Mouse (Mus musculus) limb, embryonic 11.5 days (tissue): ENCODE measurements around the gene Ces1a. TPM values are rescaled to one million over a fixed set of nuclear protein-coding genes. Genes with fewer than 3 reads are reported as not detected.
A peak's percentile ranks its signal among the peaks of the same experiment; 100 is the strongest.

Source experiments
- ATAC-seq: fragments of 200-750 bp; cut with Nextera tagmentation; 2 replicates; pipeline ENCODE4 v1.8.0; 2017; ENCODE audit warnings: low read depth; ENCODE audit not compliant: insufficient number of reproducible peaks, low FRiP score, low TSS enrichment
- DNase-seq: peaks from one replicate; pipeline ENCODE4 v3.0.0-alpha.2; 2015; ENCODE audit warnings: low spot score
- H3K27ac ChIP-seq: fragments of 300-500 bp; sonication (generic); replicated peaks from 2 replicates; pipeline ENCODE4 v1.5.1; 2014; ENCODE audit warnings: low read depth, mild to moderate bottlenecking, low read length
- H3K27me3 ChIP-seq: fragments of 300-500 bp; sonication (generic); 2 replicates; pipeline ENCODE4 v1.6.1; 2014; ENCODE audit warnings: mild to moderate bottlenecking, low read length, mixed read lengths; ENCODE audit not compliant: control insufficient read depth, insufficient read depth
- H3K36me3 ChIP-seq: fragments of 300-500 bp; sonication (generic); 2 replicates; pipeline ENCODE4 v1.6.1; 2014; ENCODE audit warnings: mild to moderate bottlenecking, low read length, moderate library complexity, mixed read lengths; ENCODE audit not compliant: control insufficient read depth, insufficient read depth
- H3K4me1 ChIP-seq: fragments of 300-500 bp; sonication (generic); 2 replicates; pipeline ENCODE4 v1.6.1; 2014; ENCODE audit warnings: low read length, mixed read lengths; ENCODE audit not compliant: control insufficient read depth, insufficient read depth
- H3K4me2 ChIP-seq: fragments of 300-500 bp; sonication (generic); 2 replicates; pipeline ENCODE4 v1.6.1; 2014; ENCODE audit warnings: low read depth, mild to moderate bottlenecking, moderate library complexity; ENCODE audit not compliant: severe bottlenecking
- H3K4me3 ChIP-seq: fragments of 300-500 bp; sonication (generic); 2 replicates; pipeline ENCODE4 v1.5.1; 2014; ENCODE audit warnings: low read depth, low read length
- H3K9ac ChIP-seq: fragments of 300-500 bp; sonication (generic); 2 replicates; pipeline ENCODE4 v1.6.1; 2014; ENCODE audit warnings: mild to moderate bottlenecking, low read length
- H3K9me3 ChIP-seq: fragments of 300-500 bp; sonication (generic); 2 replicates; pipeline ENCODE4 v1.6.1; 2016; ENCODE audit warnings: low read length; ENCODE audit not compliant: control insufficient read depth
- WGBS: fragments of 180-500 bp; shearing (Covaris S2); extraction: QIAGEN DNeasy Blood & Tissue Kit; methylation state at CpG from one replicate; pipeline ENCODE4 v1.1.7; 2014; 5-methylcytosine and 5-hydroxymethylcytosine counted together
- polyA plus RNA-seq: library from polyadenylated mRNA; unstranded; fragments of >200 nt; fragmentation: Nextera tagmentation; extraction: Ambion mirVana; gene quantifications from 2 replicates; pipeline ENCODE4 v1.2.1, GENCODE M21; 2014

The Ces1a gene
- not detected in 2 replicates for polyA plus RNA-seq

GRCm38 (mm10) chr8:93048092-93048491 is at the start of gene Ces1a:
Ces1a (minus strand) TSS chr8:93048192.
- no peak within 1 kb of the TSS for H3K4me3 ChIP-seq
- DNase-seq (no peak), ATAC-seq (no peak)
- WGBS: 72% methylated on average over 3 of the region's 3 CpGs
- H3K9ac ChIP-seq: no peak within 1 kb of the TSS
- H3K4me2 ChIP-seq: no peak within 1 kb of the TSS
- no peaks in the 10 kb centered on the region; the same call in 1 of the 2 replicates for H3K4me1 ChIP-seq
- no peaks in the 10 kb centered on the region for H3K27me3 ChIP-seq
- H3K9me3 ChIP-seq: no peaks in the 10 kb centered on the region
- no peak within 1 kb of the TSS for H3K27ac ChIP-seq
- no peaks in the 10 kb centered on the region for H3K36me3 ChIP-seq

GRCm38 (mm10) chr8:93095376-93095775 is 47.4 kb upstream of the Ces1a start:
- peak; percentile 72 for DNase-seq
- Histone ChIP-seq H3K27ac (no peak overlapping the region), H3K27me3 (no peaks in the 10 kb centered on the region), H3K4me3 (no peak overlapping the region), H3K4me1 (no peaks in the 10 kb centered on the region), H3K36me3 (no peaks in the 10 kb centered on the region), H3K9me3 (no peaks in the 10 kb centered on the region), H3K4me2 (no peak overlapping the region), H3K9ac (no peak overlapping the region)
- ATAC-seq: no peak

DNA sequence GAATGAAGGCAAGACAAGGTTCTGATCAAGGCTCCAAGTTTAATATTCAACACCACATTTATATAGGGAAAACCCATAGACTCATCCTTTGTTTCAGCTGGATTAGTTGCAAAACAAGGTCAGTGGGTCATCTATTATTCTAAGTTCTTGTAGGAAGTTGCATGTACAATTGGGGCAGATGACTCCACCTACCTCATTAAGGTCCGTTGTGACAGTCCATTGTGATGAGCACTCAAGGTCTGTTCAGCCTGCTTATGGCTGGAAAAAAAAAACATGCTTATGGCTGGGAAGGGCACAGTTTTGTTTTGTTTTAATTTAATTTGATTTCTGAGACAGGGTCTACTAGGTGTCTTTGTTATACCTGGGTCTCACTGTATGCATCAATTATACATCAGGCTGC is 43.3 kb upstream of the Ces1a start:
- DNase-seq (no peak), ATAC-seq (no peak)
- Histone ChIP-seq H3K36me3 (no peaks in the 10 kb centered on the region), H3K4me2 (no peak overlapping the region), H3K27me3 (no peaks in the 10 kb centered on the region), H3K9me3 (no peaks in the 10 kb centered on the region), H3K9ac (no peak overlapping the region), H3K27ac (no peak overlapping the region), H3K4me1 (no peaks in the 10 kb centered on the region; the same call in 1 of the 2 replicates), H3K4me3 (no peak overlapping the region)
- WGBS: 68% methylated on average over 1 of the region's 1 CpGs

DNA sequence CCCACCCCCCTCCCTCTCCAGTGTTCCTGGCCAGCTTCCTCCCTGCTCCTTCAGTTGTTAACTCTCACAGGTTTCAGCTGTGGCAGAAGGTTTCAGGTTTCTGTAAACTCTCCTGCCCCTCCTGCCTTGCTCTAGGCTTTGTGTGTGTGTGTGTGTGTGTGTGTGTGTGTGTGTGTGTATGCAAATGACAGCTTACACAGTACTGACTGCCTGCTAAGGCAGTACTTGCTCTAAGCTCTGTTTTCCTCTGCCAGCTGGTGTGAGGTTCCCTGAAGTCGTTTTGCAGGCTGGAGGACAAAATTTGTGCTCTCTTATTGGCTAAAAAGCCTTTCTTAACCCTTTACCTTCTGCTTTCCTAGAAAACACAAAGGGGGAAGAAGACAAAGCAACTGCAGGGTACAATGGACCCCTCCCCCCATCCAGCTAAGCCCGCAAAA is 40.7 kb upstream of the Ces1a start:
- no peaks in the 10 kb centered on the region for H3K9me3 ChIP-seq
- 6% methylated on average over 2 of the region's 2 CpGs for WGBS
- H3K4me3 ChIP-seq: no peak overlapping the region

DNA sequence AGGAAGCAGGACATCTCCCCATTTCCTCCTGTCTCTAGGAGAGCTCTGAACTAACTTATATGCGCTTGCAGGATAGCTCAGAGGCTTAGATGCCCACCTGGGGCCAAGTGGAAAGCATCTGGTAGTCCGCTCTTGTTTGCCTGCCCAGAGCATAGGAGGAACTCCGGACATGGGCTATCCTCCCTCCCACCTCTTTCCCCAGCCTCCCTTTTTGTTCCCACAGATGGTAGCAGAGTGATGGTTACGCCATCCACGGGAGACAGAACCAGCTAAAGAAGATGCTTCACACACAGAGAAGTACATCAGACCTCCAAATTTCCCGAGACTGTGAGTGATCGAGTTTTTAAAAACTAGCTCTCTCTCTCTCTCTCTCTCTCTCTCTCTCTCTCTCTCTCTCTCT is 40.2 kb upstream of the Ces1a start:
- ATAC-seq (peak; percentile 44; the same call in 1 of the 2 replicates), DNase-seq (peak; percentile 41)
- no peak overlapping the region for H3K4me3 ChIP-seq
- no peaks in the 10 kb centered on the region for H3K36me3 ChIP-seq
- H3K9ac ChIP-seq: 0 out of 2 replicates have a peak overlapping the region, but pooled peaks have one; percentile 32
- no peaks in the 10 kb centered on the region; the same call in 1 of the 2 replicates for H3K4me1 ChIP-seq
- H3K27me3 ChIP-seq: no peaks in the 10 kb centered on the region
- H3K27ac ChIP-seq: no peak overlapping the region
- no peaks in the 10 kb centered on the region for H3K9me3 ChIP-seq
- 25% methylated on average over 7 of the region's 7 CpGs for WGBS
- peak overlapping the region; percentile 33 for H3K4me2 ChIP-seq

More for the DNA sequence above, 40.7 kb upstream of the Ces1a start:
- H3K36me3 ChIP-seq: no peaks in the 10 kb centered on the region
- peak; percentile 54 for DNase-seq
- H3K27me3 ChIP-seq: no peaks in the 10 kb centered on the region
- H3K4me1 ChIP-seq: no peaks in the 10 kb centered on the region; the same call in 1 of the 2 replicates
- no peak overlapping the region for H3K9ac ChIP-seq
- peak; percentile 97 for ATAC-seq
- peak overlapping the region; percentile 39; the same call in 1 of the 2 replicates for H3K27ac ChIP-seq
- H3K4me2 ChIP-seq: no peak overlapping the region

- WGBS: 81% methylated on average over 2 of the region's 2 CpGs
- H3K9me3 ChIP-seq: no peaks in the 10 kb centered on the region
- DNase-seq (no peak), ATAC-seq (no peak)
- no peak within 1 kb of the TSS for H3K4me3 ChIP-seq
- H3K36me3 ChIP-seq: no peaks in the 10 kb centered on the region
- no peak within 1 kb of the TSS for H3K9ac ChIP-seq
- H3K27ac ChIP-seq: no peak within 1 kb of the TSS
- no peak within 1 kb of the TSS for H3K4me2 ChIP-seq
- no peaks in the 10 kb centered on the region for H3K4me1 ChIP-seq
- no peaks in the 10 kb centered on the region for H3K27me3 ChIP-seq
These were observed 31.9 kb upstream of the Ces1a start, which contains the start of gene Ces1b for GRCm38 (mm10) chr8:93079887-93080286. Ces1b (minus strand) TSS chr8:93080017.

GRCm38 (mm10) chr8:93075251-93075650 is 27.3 kb upstream of the Ces1a start:
- Histone ChIP-seq H3K36me3 (no peaks in the 10 kb centered on the region), H3K4me3 (no peak overlapping the region), H3K4me1 (no peaks in the 10 kb centered on the region), H3K27me3 (no peaks in the 10 kb centered on the region), H3K9ac (no peak overlapping the region), H3K27ac (no peak overlapping the region), H3K9me3 (no peaks in the 10 kb centered on the region), H3K4me2 (no peak overlapping the region)
- ATAC-seq (no peak), DNase-seq (no peak)
- WGBS: 87% methylated on average over 4 of the region's 4 CpGs

DNA sequence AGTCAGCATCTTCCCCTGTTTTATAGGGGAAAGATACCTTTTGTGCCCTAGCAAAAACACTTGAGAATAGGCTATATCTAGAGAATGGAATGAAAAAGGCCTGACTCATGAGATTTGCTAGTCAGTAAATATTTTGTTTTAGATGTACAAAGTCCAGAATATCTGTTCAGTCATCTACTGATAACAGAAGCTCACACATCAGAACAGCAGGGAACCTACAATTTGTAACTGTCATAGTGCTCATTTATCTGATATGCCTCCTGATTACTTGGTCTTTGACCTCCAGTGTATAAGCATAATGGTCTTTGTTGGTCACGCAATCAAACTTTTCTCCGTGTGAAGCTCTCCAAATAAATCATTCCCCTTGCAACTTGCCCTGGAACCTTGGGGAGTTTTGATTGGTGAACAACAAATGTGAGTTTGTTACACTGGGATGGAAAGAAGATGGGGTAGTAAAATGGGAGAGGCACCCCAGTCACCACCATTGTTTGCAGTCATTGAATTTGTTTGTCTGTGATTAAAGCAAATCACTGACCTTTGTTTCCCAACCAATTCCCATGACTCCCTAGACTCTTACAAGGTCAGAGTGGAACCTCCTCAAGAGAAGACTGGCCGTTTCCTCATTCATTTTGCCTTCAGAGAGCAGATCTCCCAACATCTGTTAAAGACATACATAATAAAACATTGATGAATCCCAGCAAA is 15.6 kb upstream of the Ces1a start:
- Histone ChIP-seq H3K27me3 (no peaks in the 10 kb centered on the region), H3K27ac (no peak overlapping the region), H3K9ac (no peak overlapping the region), H3K9me3 (no peaks in the 10 kb centered on the region), H3K36me3 (no peaks in the 10 kb centered on the region), H3K4me1 (no peaks in the 10 kb centered on the region), H3K4me2 (no peak overlapping the region), H3K4me3 (no peak overlapping the region)
- no peak for DNase-seq
- WGBS: 80% methylated on average over 3 of the region's 3 CpGs
- ATAC-seq: no peak
